Mouse (Mus musculus) forebrain, embryonic 11.5 days (tissue): ENCODE data around the gene Carhsp1. TPM values are rescaled to one million over a fixed set of nuclear protein-coding genes. Genes with fewer than 3 reads are reported as not detected.

ENCODE experiments used
- ATAC-seq: fragments of 200-750 bp; cut with Nextera tagmentation; replicated peaks from 2 replicates; pipeline ENCODE4 v1.8.0; 2017; ENCODE audit warnings: moderate TSS enrichment; ENCODE audit not compliant: low FRiP score
- DNase-seq: peaks from one replicate; pipeline ENCODE4 v3.0.0-alpha.2; 2017; ENCODE audit warnings: low spot score
- H3K27ac ChIP-seq: fragments of 300-500 bp; sonication (generic); 2 replicates; pipeline ENCODE4 v1.5.1; 2014; ENCODE audit warnings: low read depth, low read length
- H3K27me3 ChIP-seq: fragments of 300-500 bp; sonication (generic); 2 replicates; pipeline ENCODE4 v1.6.1; 2014; ENCODE audit warnings: mild to moderate bottlenecking, low read length, mixed read lengths; ENCODE audit not compliant: control insufficient read depth, insufficient read depth
- H3K36me3 ChIP-seq: fragments of 300-500 bp; sonication (generic); 2 replicates; pipeline ENCODE4 v1.6.1; 2014; ENCODE audit warnings: mild to moderate bottlenecking, low read length, moderate library complexity, mixed read lengths; ENCODE audit not compliant: control insufficient read depth, insufficient read depth
- H3K4me1 ChIP-seq: fragments of 300-500 bp; sonication (generic); replicated peaks from 2 replicates; pipeline ENCODE4 v1.6.1; 2014; ENCODE audit warnings: low read length, mixed read lengths; ENCODE audit not compliant: control insufficient read depth, insufficient read depth
- H3K4me2 ChIP-seq: fragments of 300-500 bp; sonication (generic); 2 replicates; pipeline ENCODE4 v1.6.1; 2014; ENCODE audit warnings: low read depth, mild to moderate bottlenecking, low read length, moderate library complexity, mixed read lengths; ENCODE audit not compliant: severe bottlenecking
- H3K4me3 ChIP-seq: fragments of 300-500 bp; sonication (generic); 2 replicates; pipeline ENCODE4 v1.5.1; 2014; ENCODE audit warnings: low read depth, low read length
- H3K9ac ChIP-seq: fragments of 300-500 bp; sonication (generic); 2 replicates; pipeline ENCODE4 v1.6.1; 2014; ENCODE audit warnings: low read length
- H3K9me3 ChIP-seq: fragments of 300-500 bp; sonication (generic); 2 replicates; pipeline ENCODE4 v1.6.1; 2016; ENCODE audit warnings: low read length, mixed read lengths; ENCODE audit not compliant: control insufficient read depth
- WGBS: fragments of 180-500 bp; shearing (Covaris S2); extraction: QIAGEN DNeasy Blood & Tissue Kit; methylation state at CpG from one replicate; pipeline ENCODE4 v1.1.7; 2014; 5-methylcytosine and 5-hydroxymethylcytosine counted together
- polyA plus RNA-seq: library from polyadenylated mRNA; unstranded; fragments of >200 nt; fragmentation: Nextera tagmentation; extraction: Ambion mirVana; gene quantifications from 2 replicates; pipeline ENCODE4 v1.2.1, GENCODE M21; 2014

Gene Carhsp1
- polyA plus RNA-seq, 1 experiment from 2014 or later, result 55.9 TPM

DNA sequence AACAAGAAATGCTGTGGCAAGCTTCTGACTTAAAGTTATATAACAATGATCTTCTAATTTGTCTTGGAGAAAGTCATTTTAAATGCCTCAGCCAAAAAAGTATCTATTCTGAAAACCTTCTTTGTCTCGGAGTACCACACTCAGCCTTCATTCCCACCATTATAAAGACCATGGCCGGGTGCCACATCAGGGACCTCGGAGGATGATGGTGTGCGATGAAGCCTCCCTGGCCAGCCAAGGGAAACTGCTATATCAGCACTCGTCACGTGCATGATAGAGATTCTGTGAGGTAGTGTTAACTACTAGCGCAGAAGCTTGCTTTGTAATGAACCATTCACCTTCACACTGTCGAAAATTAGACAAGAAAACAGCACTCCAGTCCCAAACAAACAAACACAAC, 27.6 kb upstream of the Carhsp1 start:
- no peak overlapping the region for H3K4me3 ChIP-seq
- ATAC-seq (no peak), DNase-seq (no peak)
- H3K27ac ChIP-seq, result no peak overlapping the region
- no peaks in the 10 kb centered on the region for H3K9me3 ChIP-seq
- H3K4me2 ChIP-seq, result no peak overlapping the region
- H3K27me3 ChIP-seq, result no peaks in the 10 kb centered on the region
- peaks cover 44% of the 10 kb centered on the region for H3K36me3 ChIP-seq
- no peak overlapping the region for H3K9ac ChIP-seq
- 96% methylated on average over 8 of the region's 8 CpGs for WGBS
- H3K4me1 ChIP-seq, result no peaks in the 10 kb centered on the region

- no peak overlapping the region for H3K4me2 ChIP-seq
- no peak overlapping the region for H3K4me3 ChIP-seq
- peaks cover 20% of the 10 kb centered on the region; the same call in 1 of the 2 replicates for H3K36me3 ChIP-seq
- H3K9ac ChIP-seq, result no peak overlapping the region
- ATAC-seq (no peak), DNase-seq (no peak)
- no peaks in the 10 kb centered on the region for H3K9me3 ChIP-seq
- no peaks in the 10 kb centered on the region for H3K4me1 ChIP-seq
- 94% methylated on average over 7 of the region's 7 CpGs for WGBS
- H3K27me3 ChIP-seq, result no peaks in the 10 kb centered on the region
- H3K27ac ChIP-seq, result no peak overlapping the region
Measured at GRCm38 (mm10) chr16:8691206-8691605, 19.3 kb upstream of the Carhsp1 start.

GRCm38 (mm10) chr16:8689979-8690656, 18.2 kb upstream of the Carhsp1 start:
- Histone ChIP-seq H3K27ac (no peak overlapping the region), H3K4me2 (no peak overlapping the region), H3K4me1 (no peaks in the 10 kb centered on the region), H3K4me3 (no peak overlapping the region), H3K9me3 (no peaks in the 10 kb centered on the region), H3K9ac (no peak overlapping the region), H3K27me3 (no peaks in the 10 kb centered on the region), H3K36me3 (peaks cover 16% of the 10 kb centered on the region; the same call in 1 of the 2 replicates)
- ATAC-seq (no peak), DNase-seq (no peak)
- 90% methylated on average over 11 of the region's 11 CpGs for WGBS

- DNase-seq, result no peak
- Histone ChIP-seq H3K4me3 (no peak overlapping the region), H3K9me3 (no peaks in the 10 kb centered on the region), H3K36me3 (peaks cover 9% of the 10 kb centered on the region; the same call in 1 of the 2 replicates), H3K27me3 (no peaks in the 10 kb centered on the region), H3K27ac (no peak overlapping the region), H3K4me1 (no peaks in the 10 kb centered on the region), H3K9ac (no peak overlapping the region), H3K4me2 (no peak overlapping the region)
- ATAC-seq, result no peak
Measured at GRCm38 (mm10) chr16:8687559-8688112, 15.7 kb upstream of the Carhsp1 start.

- Histone ChIP-seq H3K9ac (no peak overlapping the region), H3K36me3 (peaks cover 6% of the 10 kb centered on the region; the same call in 1 of the 2 replicates), H3K4me3 (no peak overlapping the region)
Measured at GRCm38 (mm10) chr16:8686871-8687535, 15.0 kb upstream of the Carhsp1 start.

DNA sequence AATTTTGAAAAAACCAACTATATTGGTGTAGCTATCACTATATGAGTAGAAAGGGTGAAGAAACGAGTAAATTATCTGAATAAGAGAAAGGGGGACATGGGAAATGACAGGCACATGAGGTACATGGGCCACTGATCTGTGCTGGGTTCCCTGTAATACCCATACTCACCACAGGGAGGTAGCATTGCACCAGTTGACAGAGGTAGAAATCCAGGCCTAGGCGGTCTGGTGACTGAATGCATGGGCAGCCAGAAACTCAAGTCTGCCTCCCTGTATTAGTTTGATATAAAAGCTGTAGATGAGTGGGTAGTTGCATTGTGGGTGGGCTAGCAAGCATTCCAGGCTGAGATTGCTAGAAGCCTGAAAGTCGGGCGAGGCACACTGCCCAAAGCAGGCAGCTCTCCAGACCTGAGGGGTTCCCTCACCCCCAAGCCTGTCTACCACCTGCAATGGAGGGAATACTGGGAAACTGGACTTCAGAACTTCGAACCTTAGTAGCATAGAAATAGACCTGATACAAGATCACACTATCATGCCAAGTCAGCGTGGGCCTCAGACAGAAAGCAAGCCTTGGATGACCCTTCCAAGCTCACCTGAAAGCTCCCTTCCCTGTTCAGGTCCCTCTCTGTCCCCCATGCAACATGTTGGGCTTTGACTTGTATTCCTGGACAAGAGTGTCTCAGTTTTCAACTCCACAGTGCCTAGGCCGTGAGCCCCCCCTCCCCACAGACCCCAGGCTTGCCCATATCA, 14.3 kb upstream of the Carhsp1 start:
- WGBS, result 61% methylated on average over 7 of the region's 7 CpGs
- H3K4me2 ChIP-seq, result no peak overlapping the region
- H3K9me3 ChIP-seq, result no peaks in the 10 kb centered on the region
- peak; percentile 64 for ATAC-seq
- no peak overlapping the region for H3K27ac ChIP-seq
- no peaks in the 10 kb centered on the region for H3K27me3 ChIP-seq
- H3K4me1 ChIP-seq, result no peaks in the 10 kb centered on the region
- peak; percentile 83 for DNase-seq
- no peak overlapping the region for H3K4me3 ChIP-seq
- no peak overlapping the region for H3K9ac ChIP-seq
- H3K36me3 ChIP-seq, result peaks cover 3% of the 10 kb centered on the region; the same call in 1 of the 2 replicates

More at GRCm38 (mm10) chr16:8686871-8687535, 15.0 kb upstream of the Carhsp1 start:
- no peaks in the 10 kb centered on the region for H3K27me3 ChIP-seq
- DNase-seq (peak; percentile 63), ATAC-seq (peak; percentile 39)
- 84% methylated on average over 11 of the region's 11 CpGs for WGBS
- no peaks in the 10 kb centered on the region for H3K9me3 ChIP-seq
- no peak overlapping the region for H3K27ac ChIP-seq
- no peaks in the 10 kb centered on the region for H3K4me1 ChIP-seq
- no peak overlapping the region for H3K4me2 ChIP-seq

DNA sequence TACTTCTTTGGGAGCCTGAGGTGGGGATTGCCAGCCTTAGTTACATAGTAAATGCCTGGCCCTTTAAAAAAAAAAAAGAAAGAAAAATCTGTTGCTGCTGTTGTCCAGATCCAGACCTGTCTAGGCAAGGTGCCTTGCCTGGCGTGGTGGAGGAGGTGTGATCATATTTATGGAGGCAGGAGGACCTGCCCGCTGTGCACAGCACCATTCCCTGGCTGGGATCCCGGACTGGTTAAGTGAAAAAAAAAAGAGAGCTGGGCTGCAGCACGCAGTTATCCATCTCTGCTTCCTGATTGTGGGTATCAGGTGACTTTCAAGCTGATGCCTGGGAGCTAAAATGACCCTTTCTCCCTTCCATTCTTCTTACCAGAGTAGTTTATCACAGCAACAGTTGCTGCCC, 13.1 kb upstream of the Carhsp1 start:
- WGBS, result 89% methylated on average over 4 of the region's 4 CpGs
- Histone ChIP-seq H3K4me3 (no peak overlapping the region), H3K9ac (no peak overlapping the region), H3K4me1 (no peaks in the 10 kb centered on the region), H3K27ac (no peak overlapping the region), H3K36me3 (peaks cover 3% of the 10 kb centered on the region; the same call in 1 of the 2 replicates), H3K9me3 (no peaks in the 10 kb centered on the region), H3K27me3 (no peaks in the 10 kb centered on the region), H3K4me2 (no peak overlapping the region)
- DNase-seq (no peak), ATAC-seq (no peak)

GRCm38 (mm10) chr16:8680470-8680869, 8.5 kb upstream of the Carhsp1 start, which contains the start of gene Gm5767:
Gm5767 (plus strand) TSS chr16:8680770.
- Histone ChIP-seq H3K4me3 (no peak within 1 kb of the TSS), H3K27me3 (no peaks in the 10 kb centered on the region), H3K4me2 (no peak within 1 kb of the TSS), H3K4me1 (no peaks in the 10 kb centered on the region), H3K36me3 (no peaks in the 10 kb centered on the region), H3K9ac (no peak within 1 kb of the TSS), H3K27ac (no peak within 1 kb of the TSS), H3K9me3 (no peaks in the 10 kb centered on the region)
- ATAC-seq, result no peak
- WGBS, result 81% methylated on average over 5 of the region's 5 CpGs
- DNase-seq, result no peak
